Mouse (Mus musculus) heart, embryonic 13.5 days (tissue): ENCODE data around the gene Mageb5. TPM values are rescaled to one million over a fixed set of nuclear protein-coding genes. Genes with fewer than 3 reads are reported as not detected.
"Not testable (repeated sequence)": the region's sequence is repeated elsewhere in the genome, so short reads cannot be mapped to it uniquely, and the experiment has no call there.

Source experiments
- ATAC-seq: fragments of 200-750 bp; cut with Nextera tagmentation; 2 replicates; pipeline ENCODE4 v1.8.0; 2017; ENCODE audit warnings: moderate TSS enrichment; ENCODE audit not compliant: insufficient number of reproducible peaks, low FRiP score, low TSS enrichment; ENCODE audit errors: extremely low read depth
- H3K27ac ChIP-seq: fragments of 300-500 bp; sonication (generic); replicated peaks from 2 replicates; pipeline ENCODE4 v1.5.1; 2015; ENCODE audit warnings: moderate library complexity, mild to moderate bottlenecking, inconsistent platforms
- H3K27me3 ChIP-seq: fragments of 300-500 bp; sonication (generic); replicated peaks from 2 replicates; pipeline ENCODE4 v1.6.1; 2015; ENCODE audit warnings: mild to moderate bottlenecking, inconsistent platforms
- H3K36me3 ChIP-seq: fragments of 300-500 bp; sonication (generic); 2 replicates; pipeline ENCODE4 v1.6.1; 2015; ENCODE audit warnings: mild to moderate bottlenecking, inconsistent platforms
- H3K4me1 ChIP-seq: fragments of 300-500 bp; sonication (generic); 2 replicates; pipeline ENCODE4 v1.6.1; 2015; ENCODE audit warnings: inconsistent platforms
- H3K4me2 ChIP-seq: fragments of 300-500 bp; sonication (generic); 2 replicates; pipeline ENCODE4 v1.6.1; 2015; ENCODE audit warnings: inconsistent platforms, mild to moderate bottlenecking, moderate library complexity
- H3K4me3 ChIP-seq: fragments of 300-500 bp; sonication (generic); 2 replicates; pipeline ENCODE4 v1.5.1; 2015; ENCODE audit warnings: moderate library complexity, mild to moderate bottlenecking, inconsistent platforms
- H3K9ac ChIP-seq: fragments of 300-500 bp; sonication (generic); 2 replicates; pipeline ENCODE4 v1.6.1; 2015; ENCODE audit warnings: inconsistent platforms, mild to moderate bottlenecking, moderate library complexity
- H3K9me3 ChIP-seq: fragments of 300-500 bp; sonication (generic); 2 replicates; pipeline ENCODE4 v1.6.1; 2016; ENCODE audit warnings: inconsistent platforms
- WGBS: fragments of 180-500 bp; shearing (Covaris S2); methylation state at CpG from one replicate; pipeline ENCODE4 v1.1.7; 2015; ENCODE audit warnings: mixed read lengths; 5-methylcytosine and 5-hydroxymethylcytosine counted together
- polyA plus RNA-seq: library from polyadenylated mRNA; unstranded; fragments of >200 nt; fragmentation: Nextera tagmentation; extraction: Ambion mirVana; gene quantifications from 2 replicates; pipeline ENCODE4 v1.2.1, GENCODE M21; 2015

Gene Mageb5
- polyA plus RNA-seq = not detected in 2 replicates

GRCm38 (mm10) chrX:91782918-91783317 is at the start of gene Mageb5:
TSS of gene Mageb5 (minus strand) at chrX:91783018.
- WGBS = 83% methylated on average over 1 of the region's 1 CpGs
- not testable (repeated sequence) for H3K27ac ChIP-seq

GRCm38 (mm10) chrX:91759591-91760226 is 23.1 kb downstream of the Mageb5 start:
- ATAC-seq, H3K4me2 ChIP-seq, H3K9ac ChIP-seq, H3K4me3 ChIP-seq, H3K27ac ChIP-seq, H3K9me3 ChIP-seq, H3K27me3 ChIP-seq, H3K36me3 ChIP-seq, H3K4me1 ChIP-seq: not testable (repeated sequence)
- WGBS = no CpG with 5 or more reads among the region's 1 CpGs

More at GRCm38 (mm10) chrX:91782918-91783317, at the start of gene Mageb5:
- not testable (repeated sequence) for H3K27me3 ChIP-seq, H3K36me3 ChIP-seq, H3K9me3 ChIP-seq, ATAC-seq, H3K4me2 ChIP-seq, H3K9ac ChIP-seq, H3K4me1 ChIP-seq, H3K4me3 ChIP-seq

Other genes with a start within 250 kb of the Mageb5 start
- not detected in 2 replicates for gene 1700084M14Rik, start 207.1 kb downstream of the Mageb5 start, polyA plus RNA-seq
- not detected in 2 replicates for gene Gm14781, start 150.8 kb downstream of the Mageb5 start, polyA plus RNA-seq
- not detected in 2 replicates for gene Mageb1, start 233.3 kb upstream of the Mageb5 start, polyA plus RNA-seq